Mouse (Mus musculus): Measurements from ENCODE around the gene Atp6v0a1. TPM values are rescaled to one million over a fixed set of nuclear protein-coding genes. Genes with fewer than 3 reads are reported as not detected.
A peak's percentile ranks its signal among the peaks of the same experiment; 100 is the strongest.

Atp6v0a1 gene
- polyA plus RNA-seq, 2 experiments: 32.7 to 60.9 TPM

DNA sequence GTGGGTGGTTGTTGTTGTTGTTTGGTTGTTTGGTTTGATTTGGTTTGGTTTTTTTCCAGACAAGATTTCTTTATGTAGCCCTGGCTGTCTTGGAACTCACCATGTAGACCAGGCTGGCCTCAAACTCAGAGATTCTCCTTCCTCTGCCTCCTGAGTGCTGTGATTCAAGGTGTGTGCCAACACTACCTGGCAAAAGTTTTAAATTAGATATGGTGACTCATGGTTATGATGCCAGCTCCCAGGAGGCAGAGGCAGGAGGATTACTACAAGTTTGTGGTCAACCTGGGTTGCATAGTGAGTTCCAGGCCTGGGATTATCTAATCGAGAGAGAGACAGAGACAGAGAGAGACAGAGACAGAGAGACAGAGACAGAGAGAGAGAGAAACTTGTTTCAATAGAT is 28.8 kb upstream of the Atp6v0a1 start:
- no peaks in the 10 kb centered on the region for H3K4me1 ChIP-seq (ENCODE audit: control insufficient read depth, insufficient read depth, low read length)
- H3K4me2 ChIP-seq (replicated peaks; ENCODE audit: low read depth, low read length, severe bottlenecking): no peak overlapping the region
- no peak for DNase-seq (ENCODE audit: low spot score)
- H3K9ac ChIP-seq (ENCODE audit: low read depth, low read length, severe bottlenecking): no peak overlapping the region
- H3K27me3 ChIP-seq (ENCODE audit: control insufficient read depth, insufficient read depth, low read length): peaks cover 5% of the 10 kb centered on the region; the same call in 1 of the 2 replicates
- 83% methylated on average over 1 of the region's 1 CpGs for WGBS
- no peaks in the 10 kb centered on the region for H3K36me3 ChIP-seq (ENCODE audit: control insufficient read depth, insufficient read depth, low read length)
- H3K4me3 ChIP-seq (replicated peaks; ENCODE audit: low read length): no peak overlapping the region
- H3K9me3 ChIP-seq (ENCODE audit: control insufficient read depth, low read length): no peaks in the 10 kb centered on the region
- no peak for TF ChIP-seq POLR2A (IDR thresholded peaks at IDR 0.05; ENCODE audit: borderline replicate concordance, extremely low read depth, insufficient read depth, insufficient read length)
- H3K27ac ChIP-seq (replicated peaks; ENCODE audit: low read depth, low read length): no peak overlapping the region
- no peak for ATAC-seq (ENCODE audit: low FRiP score, low read depth)

DNA sequence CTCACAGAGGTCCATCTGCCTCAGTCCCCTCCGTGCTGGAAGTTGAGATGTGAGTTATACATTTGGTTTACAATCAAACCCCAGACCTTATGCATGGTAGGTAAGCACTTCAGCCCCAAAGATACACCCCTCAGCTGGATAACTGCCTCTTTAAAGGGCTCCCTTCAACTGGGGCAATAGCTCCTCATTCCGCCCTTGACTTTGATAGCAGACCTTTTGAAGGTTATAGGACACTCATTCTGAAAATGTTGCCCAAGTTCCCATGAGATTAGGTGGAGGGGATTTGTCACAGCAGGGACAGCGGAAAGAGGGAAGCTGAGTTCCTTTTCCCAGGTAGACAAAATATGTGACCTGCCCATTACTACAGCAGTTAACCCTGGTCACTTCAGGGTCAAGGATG is 28.0 kb upstream of the Atp6v0a1 start:
- Histone ChIP-seq H3K27ac (replicated peaks; ENCODE audit: low read depth, low read length) (no peak overlapping the region), H3K4me1 (ENCODE audit: control insufficient read depth, insufficient read depth, low read length) (no peaks in the 10 kb centered on the region), H3K27me3 (ENCODE audit: control insufficient read depth, insufficient read depth, low read length) (peaks cover 5% of the 10 kb centered on the region; the same call in 1 of the 2 replicates), H3K9me3 (ENCODE audit: control insufficient read depth, low read length) (no peaks in the 10 kb centered on the region), H3K4me3 (replicated peaks; ENCODE audit: low read length) (no peak overlapping the region), H3K9ac (ENCODE audit: low read depth, low read length, severe bottlenecking) (no peak overlapping the region), H3K36me3 (ENCODE audit: control insufficient read depth, insufficient read depth, low read length) (no peaks in the 10 kb centered on the region), H3K4me2 (replicated peaks; ENCODE audit: low read depth, low read length, severe bottlenecking) (no peak overlapping the region)
- DNase-seq (ENCODE audit: low spot score) (no peak), ATAC-seq (ENCODE audit: low FRiP score, low read depth) (no peak)
- TF ChIP-seq POLR2A (IDR thresholded peaks at IDR 0.05; ENCODE audit: borderline replicate concordance, extremely low read depth, insufficient read depth, insufficient read length): no peak
- 59% methylated on average over 3 of the region's 3 CpGs for WGBS

DNA sequence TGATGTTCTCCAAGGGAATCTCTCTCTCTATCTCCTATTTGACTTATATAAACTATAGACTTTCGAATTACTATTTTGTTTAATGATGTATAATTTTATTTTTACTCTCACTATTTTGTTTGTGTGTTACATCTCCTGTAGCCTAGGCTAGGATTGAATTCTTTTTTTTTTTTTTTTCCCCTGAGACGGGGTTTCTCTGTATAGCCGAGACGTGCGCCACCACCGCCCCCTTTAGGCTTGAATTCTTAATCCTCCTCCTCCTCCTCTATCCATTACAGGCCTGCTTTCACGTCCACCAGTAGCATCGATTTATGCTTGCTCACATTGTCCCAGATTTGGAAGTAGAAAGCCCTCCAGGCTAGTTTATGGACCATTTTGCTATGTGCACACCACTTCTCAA is 27.2 kb upstream of the Atp6v0a1 start:
- Histone ChIP-seq H3K36me3 (ENCODE audit: control insufficient read depth, insufficient read depth, low read length) (no peaks in the 10 kb centered on the region), H3K4me1 (ENCODE audit: control insufficient read depth, insufficient read depth, low read length) (no peaks in the 10 kb centered on the region), H3K4me2 (replicated peaks; ENCODE audit: low read depth, low read length, severe bottlenecking) (no peak overlapping the region), H3K9me3 (ENCODE audit: control insufficient read depth, low read length) (no peaks in the 10 kb centered on the region), H3K27me3 (ENCODE audit: control insufficient read depth, insufficient read depth, low read length) (peaks cover 5% of the 10 kb centered on the region; the same call in 1 of the 2 replicates), H3K9ac (ENCODE audit: low read depth, low read length, severe bottlenecking) (no peak overlapping the region), H3K4me3 (replicated peaks; ENCODE audit: low read length) (no peak overlapping the region), H3K27ac (replicated peaks; ENCODE audit: low read depth, low read length) (no peak overlapping the region)
- ATAC-seq (ENCODE audit: low FRiP score, low read depth) (no peak), DNase-seq (ENCODE audit: low spot score) (no peak)
- 18% methylated on average over 8 of the region's 8 CpGs for WGBS
- no peak for TF ChIP-seq POLR2A (IDR thresholded peaks at IDR 0.05; ENCODE audit: borderline replicate concordance, extremely low read depth, insufficient read depth, insufficient read length)

DNA sequence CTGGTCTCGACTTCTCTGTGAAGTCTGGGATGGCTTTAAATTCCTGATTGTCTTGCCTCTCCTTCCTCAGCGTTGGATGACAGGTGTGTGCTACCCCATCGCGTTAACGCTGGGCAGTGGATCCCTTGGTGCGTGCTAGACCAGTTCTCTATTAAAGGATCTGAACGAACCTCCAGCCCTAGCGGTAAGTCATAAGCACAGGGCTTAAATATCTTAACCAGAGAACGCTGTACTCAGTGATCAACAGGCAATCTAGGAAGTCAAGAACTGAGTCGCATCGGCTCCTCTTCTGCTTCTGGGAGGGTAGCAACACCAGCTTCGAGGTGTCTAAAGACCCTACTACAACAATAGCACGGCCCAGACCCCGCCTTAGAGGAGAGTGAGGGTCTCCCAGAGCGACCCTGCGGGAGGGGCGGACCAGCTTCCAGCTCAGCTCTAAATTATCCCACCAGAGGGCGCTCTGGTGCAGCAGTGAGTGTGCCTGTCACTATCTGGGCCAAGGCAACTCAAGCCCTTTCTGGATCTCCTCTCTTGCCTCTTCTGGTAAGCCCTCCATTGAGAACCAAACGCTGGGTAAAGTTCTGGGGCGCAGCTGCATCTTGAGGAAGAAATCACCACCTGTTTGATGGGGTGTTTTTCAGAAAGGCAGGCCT is 26.0 kb upstream of the Atp6v0a1 start:
- peak; percentile 89 for DNase-seq (ENCODE audit: low spot score)
- ATAC-seq (ENCODE audit: low FRiP score, low read depth): peak; percentile 71
- Histone ChIP-seq H3K4me3 (replicated peaks; ENCODE audit: low read length) (peak overlapping the region; percentile 33), H3K36me3 (ENCODE audit: control insufficient read depth, insufficient read depth, low read length) (no peaks in the 10 kb centered on the region), H3K4me2 (replicated peaks; ENCODE audit: low read depth, low read length, severe bottlenecking) (peak overlapping the region; percentile 54), H3K27me3 (ENCODE audit: control insufficient read depth, insufficient read depth, low read length) (peaks cover 5% of the 10 kb centered on the region; the same call in 1 of the 2 replicates), H3K27ac (replicated peaks; ENCODE audit: low read depth, low read length) (no peak overlapping the region), H3K4me1 (ENCODE audit: control insufficient read depth, insufficient read depth, low read length) (no peaks in the 10 kb centered on the region), H3K9me3 (ENCODE audit: control insufficient read depth, low read length) (no peaks in the 10 kb centered on the region), H3K9ac (ENCODE audit: low read depth, low read length, severe bottlenecking) (peak overlapping the region; percentile 28; the same call in 1 of the 2 replicates)
- TF ChIP-seq POLR2A (IDR thresholded peaks at IDR 0.05; ENCODE audit: borderline replicate concordance, extremely low read depth, insufficient read depth, insufficient read length): no peak
- WGBS: 5% methylated on average over 20 of the region's 20 CpGs

DNA sequence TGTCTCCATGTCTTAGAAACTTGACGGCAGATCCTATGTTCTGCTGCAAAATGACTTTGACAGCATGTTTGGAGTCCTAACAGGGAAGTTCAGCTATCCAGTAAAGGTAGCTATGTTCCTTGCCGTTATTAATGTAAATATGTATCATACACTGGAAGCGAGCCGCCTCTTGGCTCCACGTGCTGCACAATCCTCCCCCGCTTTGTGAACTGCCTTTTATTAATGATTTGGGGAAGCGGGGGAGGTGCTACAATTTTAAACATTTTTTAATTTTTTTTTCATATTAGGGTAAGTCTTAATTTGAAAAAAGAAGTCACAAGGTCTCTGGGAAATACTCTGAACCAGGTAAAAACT is 25.5 kb upstream of the Atp6v0a1 start:
- ATAC-seq (ENCODE audit: low FRiP score, low read depth) (no peak), DNase-seq (ENCODE audit: low spot score) (no peak)
- Histone ChIP-seq H3K4me3 (replicated peaks; ENCODE audit: low read length) (no peak overlapping the region), H3K4me1 (ENCODE audit: control insufficient read depth, insufficient read depth, low read length) (no peaks in the 10 kb centered on the region), H3K9me3 (ENCODE audit: control insufficient read depth, low read length) (no peaks in the 10 kb centered on the region), H3K27me3 (ENCODE audit: control insufficient read depth, insufficient read depth, low read length) (peaks cover 5% of the 10 kb centered on the region; the same call in 1 of the 2 replicates), H3K27ac (replicated peaks; ENCODE audit: low read depth, low read length) (no peak overlapping the region), H3K9ac (ENCODE audit: low read depth, low read length, severe bottlenecking) (no peak overlapping the region), H3K4me2 (replicated peaks; ENCODE audit: low read depth, low read length, severe bottlenecking) (no peak overlapping the region; the same call in 1 of the 2 replicates), H3K36me3 (ENCODE audit: control insufficient read depth, insufficient read depth, low read length) (no peaks in the 10 kb centered on the region)
- WGBS: 73% methylated on average over 7 of the region's 7 CpGs
- TF ChIP-seq POLR2A (IDR thresholded peaks at IDR 0.05; ENCODE audit: borderline replicate concordance, extremely low read depth, insufficient read depth, insufficient read length): no peak

Data from limb, embryonic 14.5 days (tissue).